Mouse (Mus musculus): ENCODE measurements at regions not wholly inside any gene's neighbourhood (a gene's known extent, or its start where the extent isn't known, plus 50 kb on each side); places are given as distances from the start of the nearest gene placed in this dataset.

DNA sequence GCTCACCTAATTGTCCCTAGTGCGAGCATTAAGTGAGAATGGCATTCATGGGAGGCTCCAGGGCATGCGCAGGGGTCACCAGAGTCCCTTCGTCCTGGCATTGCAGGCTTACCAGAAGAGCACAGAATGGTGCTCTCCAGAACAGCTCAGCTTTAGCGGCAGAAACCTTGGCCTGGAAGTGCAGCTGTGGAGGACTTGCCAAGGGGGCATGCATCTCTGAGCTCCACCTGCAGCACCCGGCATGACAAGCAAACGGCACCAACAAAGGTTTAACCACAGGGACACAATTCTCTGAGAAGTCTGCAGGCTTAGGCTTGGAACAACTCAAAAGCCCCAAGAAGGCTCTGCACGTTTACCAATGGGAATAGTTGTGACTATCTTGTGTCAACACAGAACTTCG is 128.4 kb downstream of the Rpap3 start:
- no peak for DNase-seq (ENCODE audit: low spot score)

DNA sequence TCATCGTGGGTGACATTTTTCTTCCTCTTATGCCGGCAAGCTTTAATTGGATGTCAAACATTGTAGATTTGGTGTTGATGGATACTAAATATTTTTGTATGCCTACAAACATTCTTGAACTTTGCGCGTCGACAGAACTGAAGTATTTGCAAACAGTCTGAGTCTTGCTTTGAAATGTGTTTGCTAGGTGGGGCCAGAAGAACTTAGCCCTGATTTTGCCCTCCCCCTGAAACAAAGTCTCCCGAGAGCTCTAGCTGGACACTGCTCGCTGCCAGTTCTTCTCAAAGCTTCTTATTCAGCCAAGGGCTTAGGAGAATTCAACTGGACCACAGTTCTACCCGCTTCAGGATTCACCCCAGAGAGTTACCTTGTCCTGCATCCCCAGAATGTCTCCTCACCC is 133.0 kb downstream of the Rpap3 start:
- no peak for DNase-seq (ENCODE audit: low spot score)

- no peak for DNase-seq (ENCODE audit: low spot score)
Measured at GRCm38 (mm10) chr15:97571885-97572284, 133.7 kb downstream of the Rpap3 start.

DNA sequence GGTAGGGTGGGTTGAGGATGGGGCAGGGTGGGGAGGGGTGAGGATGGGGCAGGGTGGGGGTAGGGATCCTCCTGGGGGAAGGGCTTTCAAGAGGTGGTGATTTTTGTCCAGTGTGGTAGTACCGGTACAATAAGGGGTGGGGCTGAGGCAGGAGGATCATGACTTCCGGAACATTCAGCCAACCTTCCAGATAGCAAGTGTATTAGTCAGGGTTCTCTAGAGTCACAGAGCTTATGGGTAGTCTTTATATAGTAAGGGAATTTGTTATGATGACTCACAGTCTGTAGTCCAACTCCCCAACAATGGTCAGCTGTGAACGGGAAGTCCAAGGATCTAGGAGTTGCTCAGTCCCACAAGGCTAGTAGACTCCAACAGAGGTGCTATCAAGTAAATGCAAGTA is 145.5 kb downstream of the Rpap3 start:
- no peak for DNase-seq (ENCODE audit: low spot score)

DNA sequence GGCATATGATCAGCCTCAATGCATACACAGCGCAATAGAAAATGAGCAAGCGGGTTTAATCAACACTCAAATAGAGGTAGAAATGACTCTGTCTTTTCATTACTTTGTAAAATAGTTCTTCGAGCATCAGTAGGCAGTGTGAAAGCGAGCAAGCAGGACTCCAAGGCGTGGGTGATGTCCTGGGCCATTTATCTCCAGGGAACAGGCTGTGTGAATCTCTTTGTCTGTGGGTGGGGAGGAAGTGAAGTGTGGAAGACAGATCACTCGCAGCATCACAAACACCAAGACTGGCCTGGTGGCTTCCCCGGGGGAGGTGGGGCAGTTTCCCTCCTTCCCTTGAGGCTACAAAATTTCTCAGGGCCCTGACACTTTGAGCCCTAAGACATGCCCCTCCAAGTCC is 146.9 kb downstream of the Rpap3 start:
- DNase-seq (ENCODE audit: low spot score) = no peak

DNA sequence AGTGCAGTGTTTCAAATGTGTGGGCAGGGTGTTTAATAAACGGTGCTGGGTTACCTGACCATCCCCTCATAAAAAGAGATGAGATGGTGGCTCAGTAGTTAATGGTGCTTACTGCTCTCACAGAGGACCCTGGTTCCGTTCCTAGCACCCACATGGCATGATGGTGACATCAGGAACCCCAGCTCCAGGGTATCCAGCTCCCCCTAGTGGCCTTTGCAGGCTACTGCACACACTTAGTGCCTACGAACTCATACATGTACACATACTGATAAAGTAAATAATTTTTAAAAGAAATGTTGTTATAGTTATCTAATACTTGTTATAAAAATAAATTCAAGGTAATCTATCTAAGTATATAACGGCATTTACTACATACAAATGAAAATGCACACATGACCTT is 157.3 kb downstream of the Rpap3 start:
- DNase-seq (ENCODE audit: low spot score) = no peak

GRCm38 (mm10) chr15:97545034-97545433 is 160.6 kb downstream of the Rpap3 start:
- no peak for DNase-seq (ENCODE audit: low spot score)

DNA sequence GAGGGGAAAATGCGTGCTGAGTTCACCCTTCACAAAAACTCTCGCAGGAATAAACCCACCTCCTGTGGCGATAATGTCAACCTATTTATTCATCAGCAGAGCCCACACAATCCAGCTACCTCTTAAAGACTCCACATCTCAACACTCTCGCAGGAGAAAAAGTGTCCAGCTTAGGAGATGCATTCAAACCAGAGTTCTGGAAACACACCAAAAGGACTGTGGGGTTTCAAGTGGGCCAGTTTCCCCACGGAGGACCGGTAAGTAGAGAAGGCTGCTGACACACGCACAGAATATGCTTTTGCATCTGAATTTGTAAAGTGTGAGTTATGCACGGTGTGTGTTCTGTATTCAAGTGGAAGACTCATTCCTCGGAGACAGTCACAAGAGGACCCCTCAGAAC is 164.0 kb downstream of the Rpap3 start:
- DNase-seq (ENCODE audit: low spot score) = no peak

- no peak for DNase-seq (ENCODE audit: low spot score)
Measured at GRCm38 (mm10) chr15:97536145-97536544, 169.5 kb downstream of the Rpap3 start.

- no peak for DNase-seq (ENCODE audit: low spot score)
Measured at GRCm38 (mm10) chr15:97534878-97535277, 170.7 kb downstream of the Rpap3 start.

GRCm38 (mm10) chr15:97533553-97534291 is 171.9 kb downstream of the Rpap3 start:
- DNase-seq (ENCODE audit: low spot score) = no peak

DNA sequence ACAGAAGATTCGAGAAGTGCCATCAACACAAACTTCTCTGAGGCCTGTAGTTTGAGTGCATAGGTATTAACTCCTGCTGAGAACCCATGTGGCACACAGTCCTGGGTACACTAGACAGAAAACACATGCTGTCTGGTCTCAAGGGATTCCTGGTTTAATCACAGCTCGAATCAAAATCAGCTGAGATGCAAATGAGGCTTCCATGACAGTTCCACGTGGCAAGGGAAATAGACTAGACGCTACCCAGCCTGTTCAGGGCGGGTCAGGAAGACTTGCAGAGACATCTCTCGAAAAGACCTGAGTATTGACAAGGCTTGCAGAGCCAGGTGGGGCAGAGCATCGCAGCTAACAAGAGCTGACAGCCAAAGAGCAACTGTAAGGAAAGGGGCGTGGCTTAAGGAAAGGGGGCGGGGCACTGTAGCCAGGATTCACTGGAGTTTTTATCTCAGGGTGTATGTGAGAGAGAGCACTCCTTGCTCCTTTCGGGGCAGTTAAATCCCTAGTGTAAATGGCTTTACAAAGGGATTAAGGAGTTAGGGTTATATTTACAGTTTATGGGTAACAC is 173.2 kb downstream of the Rpap3 start:
- DNase-seq (ENCODE audit: low spot score) = no peak

DNA sequence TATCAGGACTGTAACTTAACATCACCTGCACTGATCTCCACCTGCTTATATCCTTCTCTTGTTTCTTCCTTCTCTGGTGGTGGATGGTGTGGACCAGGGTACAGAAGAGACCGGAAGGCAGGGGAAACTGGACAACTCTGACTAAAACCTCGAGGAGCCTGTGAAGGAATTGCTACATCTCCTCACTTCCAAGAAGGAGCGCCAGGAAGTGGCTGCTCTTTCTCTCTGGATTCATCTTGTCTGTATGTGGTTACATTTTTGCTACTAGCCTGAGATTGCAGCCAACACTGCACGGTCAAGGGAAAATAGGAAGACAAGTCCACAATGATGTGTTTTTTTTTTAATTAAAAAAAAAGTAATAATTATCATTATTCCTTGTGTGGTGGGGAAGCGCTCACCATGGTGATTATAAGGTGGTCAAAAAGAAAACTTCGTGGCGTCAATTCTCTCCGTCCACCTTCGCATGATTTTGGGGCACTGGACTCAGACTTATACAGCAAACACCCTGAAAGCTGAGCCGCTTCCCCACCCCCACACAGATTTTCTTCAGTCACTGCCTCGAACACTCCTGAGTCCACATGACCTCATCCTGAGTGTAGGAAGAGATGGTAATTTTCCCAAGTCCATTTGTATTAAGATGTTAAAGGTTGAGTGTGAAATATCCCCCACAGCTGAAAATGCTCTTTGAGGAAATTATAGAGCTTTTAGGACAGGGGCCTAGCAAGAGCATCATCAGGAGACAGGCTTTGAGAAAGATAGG is 177.2 kb downstream of the Rpap3 start:
- DNase-seq (ENCODE audit: low spot score) = no peak

GRCm38 (mm10) chr15:97520395-97520794 is 185.2 kb downstream of the Rpap3 start:
- DNase-seq (ENCODE audit: low spot score) = no peak

DNA sequence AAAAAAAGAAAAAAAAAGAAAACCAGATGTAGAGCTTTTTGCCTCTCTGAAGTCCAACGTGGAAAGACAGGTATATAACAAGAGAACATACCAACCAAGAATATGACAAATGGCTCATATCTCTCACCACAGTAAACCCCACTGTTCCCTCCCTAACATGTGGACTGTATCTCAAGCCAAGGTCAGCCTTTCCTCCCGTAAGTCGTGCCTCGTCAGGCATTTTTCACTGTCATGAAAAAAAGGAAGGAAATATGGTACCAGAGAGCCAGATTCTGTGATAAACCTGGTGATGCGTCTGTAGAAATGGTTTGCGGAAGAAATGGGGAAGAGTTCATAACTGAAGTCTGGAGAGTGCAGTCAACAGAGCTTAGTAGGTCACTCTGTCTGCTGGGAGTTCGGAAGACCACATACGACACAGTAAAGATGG is 185.7 kb downstream of the Rpap3 start:
- DNase-seq (ENCODE audit: low spot score) = no peak

DNA sequence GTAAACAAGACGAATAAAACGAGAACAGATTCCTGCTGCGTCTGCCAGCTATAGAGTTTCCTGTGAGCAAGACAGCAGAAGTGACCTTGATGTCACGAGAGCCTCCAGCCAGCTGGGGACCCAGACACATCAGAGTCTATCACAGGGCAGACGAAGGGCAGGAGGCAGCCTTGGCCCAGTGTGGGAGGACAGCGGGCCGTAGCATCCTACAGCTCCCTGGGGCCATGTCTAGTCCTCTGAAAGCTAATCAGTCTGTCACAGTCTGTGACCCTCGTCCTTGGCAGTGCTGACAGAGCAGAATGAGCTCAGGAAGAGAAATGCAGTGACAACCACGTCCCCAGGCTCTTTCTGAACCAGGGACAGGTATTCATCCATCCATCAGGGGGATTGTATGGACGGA is 187.7 kb downstream of the Rpap3 start:
- DNase-seq (ENCODE audit: low spot score) = no peak

- no peak for DNase-seq (ENCODE audit: low spot score)
Measured at GRCm38 (mm10) chr15:97517188-97517587, 188.4 kb downstream of the Rpap3 start.

- DNase-seq (ENCODE audit: low spot score) = no peak
Measured at GRCm38 (mm10) chr15:97515773-97516172, 189.9 kb downstream of the Rpap3 start.

DNA sequence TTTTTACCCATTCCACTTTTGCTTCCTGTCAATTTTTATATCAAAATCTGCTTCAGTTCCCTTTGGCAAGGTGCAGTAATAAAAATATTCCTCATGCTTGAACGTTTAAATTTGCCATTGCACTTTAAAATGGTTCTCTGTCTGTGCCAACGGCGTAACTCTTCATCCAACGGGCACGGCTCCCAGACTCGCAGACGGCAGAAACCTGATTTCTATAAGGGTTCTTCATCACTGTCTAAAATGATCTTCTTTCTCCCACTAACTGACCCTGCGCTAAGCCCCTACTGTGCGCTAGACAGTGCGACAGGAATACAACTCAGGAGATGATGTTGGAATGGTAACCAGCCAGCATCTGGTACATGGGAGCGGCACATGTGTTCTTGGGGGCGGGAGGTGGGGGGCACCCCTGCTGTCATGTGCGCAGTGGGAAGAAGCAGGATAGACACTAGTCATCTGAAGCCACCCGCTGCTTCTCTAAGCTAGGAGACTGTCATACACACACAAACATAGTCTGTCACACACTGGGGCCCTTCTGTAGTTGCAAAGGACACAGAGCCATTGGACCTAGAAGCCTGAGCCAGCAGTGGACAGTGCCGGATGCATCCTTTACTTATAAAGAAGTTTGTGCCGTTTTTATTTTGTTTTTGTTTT is 197.8 kb downstream of the Rpap3 start:
- no peak for DNase-seq (ENCODE audit: low spot score)

- DNase-seq (ENCODE audit: low spot score) = no peak
Measured at GRCm38 (mm10) chr15:97507176-97507575, 198.4 kb downstream of the Rpap3 start.

DNA sequence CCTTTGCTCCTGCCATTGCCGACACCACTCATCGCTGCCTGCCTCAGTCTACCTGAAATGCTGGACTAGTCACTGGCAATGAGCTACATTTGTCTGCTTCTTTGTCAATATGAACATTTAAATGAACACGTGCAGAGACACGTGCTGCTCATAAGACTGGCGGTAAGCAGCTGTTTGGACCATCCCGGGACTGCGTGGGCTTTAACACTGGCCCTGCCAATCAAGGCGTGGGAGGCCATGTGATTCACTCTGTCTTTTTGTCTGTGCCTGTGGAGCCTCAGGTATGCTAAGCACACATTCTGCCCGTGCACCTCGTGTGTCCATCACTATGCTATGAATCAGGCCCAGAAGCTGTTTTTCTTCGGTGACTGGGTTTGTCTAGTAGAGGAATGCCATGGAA is 199.9 kb downstream of the Rpap3 start:
- DNase-seq (ENCODE audit: low spot score) = no peak

GRCm38 (mm10) chr15:97504325-97504724 is 201.3 kb downstream of the Rpap3 start:
- DNase-seq (ENCODE audit: low spot score) = no peak

DNA sequence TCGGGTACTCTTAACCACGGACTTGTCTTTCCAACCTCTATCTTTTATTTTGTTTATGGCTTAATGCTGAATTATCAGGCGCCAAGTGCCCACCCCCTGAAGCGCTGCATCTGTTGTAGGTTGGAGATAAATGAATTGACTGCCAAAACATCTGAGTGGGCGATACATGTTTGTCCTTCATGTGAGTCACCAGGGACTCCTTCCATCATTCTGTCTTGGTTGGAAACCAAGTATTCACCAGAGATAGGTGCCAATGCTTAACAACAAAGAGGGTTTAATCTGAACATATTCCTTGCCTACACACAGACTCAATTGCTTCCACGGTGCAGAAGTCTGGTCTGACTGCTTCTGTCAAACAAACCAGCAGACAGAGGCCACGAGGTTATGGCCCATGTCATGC is 203.6 kb downstream of the Rpap3 start:
- DNase-seq (ENCODE audit: low spot score) = no peak
